Mouse (Mus musculus) limb, embryonic 14.5 days (tissue): ENCODE measurements at regions not wholly inside any gene's neighbourhood (a gene's known extent, or its start where the extent isn't known, plus 50 kb on each side); places are given as distances from the start of the nearest gene placed in this dataset.

Experiments used
- ATAC-seq: fragments of 200-750 bp; cut with Nextera tagmentation; 2 replicates; pipeline ENCODE4 v1.8.0; 2017; ENCODE audit warnings: low read depth, moderate number of reproducible peaks, moderate TSS enrichment; ENCODE audit not compliant: low FRiP score
- DNase-seq: peaks from one replicate; pipeline ENCODE4 v3.0.0-alpha.2; 2015; ENCODE audit warnings: low spot score
- H3K27ac ChIP-seq: fragments of 300-500 bp; sonication (generic); replicated peaks from 2 replicates; pipeline ENCODE4 v1.5.1; 2014; ENCODE audit warnings: low read depth, mild to moderate bottlenecking, low read length, moderate library complexity, mixed read lengths
- H3K27me3 ChIP-seq: fragments of 300-500 bp; sonication (generic); 2 replicates; pipeline ENCODE4 v1.6.1; 2014; ENCODE audit warnings: low read length, mixed read lengths; ENCODE audit not compliant: control insufficient read depth, insufficient read depth
- H3K36me3 ChIP-seq: fragments of 300-500 bp; sonication (generic); 2 replicates; pipeline ENCODE4 v1.6.1; 2014; ENCODE audit warnings: mild to moderate bottlenecking, low read length, moderate library complexity, mixed read lengths; ENCODE audit not compliant: control insufficient read depth, insufficient read depth
- H3K4me1 ChIP-seq: fragments of 300-500 bp; sonication (generic); 2 replicates; pipeline ENCODE4 v1.6.1; 2014; ENCODE audit warnings: antibody characterized with exemption, low read length, mixed read lengths; ENCODE audit not compliant: control insufficient read depth, insufficient read depth
- H3K4me2 ChIP-seq: fragments of 300-500 bp; sonication (generic); replicated peaks from 2 replicates; pipeline ENCODE4 v1.6.1; 2014; ENCODE audit warnings: low read depth, mild to moderate bottlenecking, low read length, moderate library complexity; ENCODE audit not compliant: severe bottlenecking
- H3K4me3 ChIP-seq: fragments of 300-500 bp; sonication (generic); replicated peaks from 2 replicates; pipeline ENCODE4 v1.5.1; 2014; ENCODE audit warnings: low read length
- H3K9ac ChIP-seq: fragments of 300-500 bp; sonication (generic); 2 replicates; pipeline ENCODE4 v1.6.1; 2014; ENCODE audit warnings: mild to moderate bottlenecking, low read depth, low read length, moderate library complexity; ENCODE audit not compliant: severe bottlenecking
- H3K9me3 ChIP-seq: fragments of 300-500 bp; sonication (generic); 2 replicates; pipeline ENCODE4 v1.6.1; 2016; ENCODE audit warnings: low read length; ENCODE audit not compliant: control insufficient read depth
- POLR2A ChIP-seq: fragments of 200-500 bp; IDR thresholded peaks from 2 replicates; pipeline ENCODE4 v1.8.0; 2012; ENCODE audit warnings: inconsistent platforms, mild to moderate bottlenecking, moderate library complexity, borderline replicate concordance; ENCODE audit not compliant: insufficient read depth, insufficient read length; ENCODE audit errors: extremely low read depth
- WGBS: fragments of 180-500 bp; shearing (Covaris S2); extraction: QIAGEN DNeasy Blood & Tissue Kit; methylation state at CpG from one replicate; pipeline ENCODE4 v1.1.7; 2014; 5-methylcytosine and 5-hydroxymethylcytosine counted together

DNA sequence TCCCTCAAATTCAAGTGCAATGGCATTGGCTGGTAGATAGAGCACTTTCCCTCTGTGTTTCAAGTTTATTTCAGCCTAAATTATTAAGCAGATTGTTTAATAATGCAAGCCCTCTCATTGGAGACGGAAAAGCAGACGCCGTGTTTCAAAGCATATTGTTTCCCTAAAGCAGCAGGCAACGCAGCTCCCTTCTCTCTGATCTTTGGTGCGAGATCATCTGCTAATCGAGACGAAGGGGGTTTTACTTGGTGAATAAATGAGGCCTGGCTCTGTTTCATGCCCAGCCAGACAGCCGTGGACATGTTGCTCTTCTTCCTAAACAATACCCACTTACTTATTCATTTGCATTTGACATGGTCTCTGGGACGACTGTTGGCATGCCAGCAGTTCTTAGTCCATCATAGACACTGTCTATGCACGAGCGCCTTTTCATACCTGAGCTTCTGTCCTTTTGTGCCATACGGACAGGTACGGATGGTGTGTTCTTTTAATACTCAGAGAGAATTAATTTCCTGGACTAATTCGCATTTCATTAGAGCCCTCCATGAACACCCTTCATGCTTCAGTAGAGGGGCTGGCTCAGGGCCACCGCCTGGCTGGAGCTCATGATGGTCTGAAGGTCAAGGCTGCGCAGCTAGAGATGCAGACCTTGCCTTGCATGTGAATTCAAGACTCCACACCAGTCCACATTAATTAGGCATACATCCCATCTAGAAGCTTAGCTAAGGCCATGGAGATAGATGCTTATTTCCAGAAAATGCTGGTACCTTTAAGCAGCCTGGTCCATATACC is 276.3 kb upstream of the Zdhhc25 start:
- Histone ChIP-seq H3K4me3 (no peak overlapping the region), H3K36me3 (no peaks in the 10 kb centered on the region), H3K4me1 (no peaks in the 10 kb centered on the region), H3K9me3 (no peaks in the 10 kb centered on the region), H3K4me2 (no peak overlapping the region), H3K9ac (no peak overlapping the region), H3K27me3 (no peaks in the 10 kb centered on the region), H3K27ac (no peak overlapping the region)
- no peak for ATAC-seq
- no peak for TF ChIP-seq POLR2A
- WGBS: 89% methylated on average over 16 of the region's 16 CpGs
- DNase-seq: no peak

DNA sequence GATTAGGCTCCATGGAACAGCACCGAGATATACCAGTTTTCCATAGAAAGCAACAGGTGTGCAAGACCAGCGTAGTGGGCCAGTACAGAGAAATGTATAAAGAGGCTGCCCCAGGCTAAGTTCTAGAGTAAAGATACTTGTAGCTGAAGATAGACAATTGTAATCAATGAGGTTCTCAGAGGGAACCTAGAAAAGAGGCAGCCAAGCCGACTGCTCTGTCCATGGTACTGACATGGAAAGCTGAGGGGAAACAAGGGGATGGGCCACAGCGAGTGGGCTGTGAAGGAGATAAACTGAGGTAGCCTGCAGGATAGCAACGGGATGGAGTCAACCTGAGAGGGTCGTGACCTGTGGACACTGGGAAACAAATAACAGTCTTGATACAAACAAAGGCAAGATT is 275.0 kb upstream of the Zdhhc25 start:
- H3K9ac ChIP-seq: no peak overlapping the region
- H3K4me2 ChIP-seq: no peak overlapping the region
- H3K27ac ChIP-seq: no peak overlapping the region
- no peaks in the 10 kb centered on the region for H3K27me3 ChIP-seq
- no peak for ATAC-seq
- H3K9me3 ChIP-seq: no peaks in the 10 kb centered on the region
- H3K36me3 ChIP-seq: no peaks in the 10 kb centered on the region
- 43% methylated on average over 6 of the region's 6 CpGs for WGBS
- no peaks in the 10 kb centered on the region for H3K4me1 ChIP-seq
- peak; percentile 25 for DNase-seq
- no peak overlapping the region for H3K4me3 ChIP-seq
- TF ChIP-seq POLR2A: no peak

DNA sequence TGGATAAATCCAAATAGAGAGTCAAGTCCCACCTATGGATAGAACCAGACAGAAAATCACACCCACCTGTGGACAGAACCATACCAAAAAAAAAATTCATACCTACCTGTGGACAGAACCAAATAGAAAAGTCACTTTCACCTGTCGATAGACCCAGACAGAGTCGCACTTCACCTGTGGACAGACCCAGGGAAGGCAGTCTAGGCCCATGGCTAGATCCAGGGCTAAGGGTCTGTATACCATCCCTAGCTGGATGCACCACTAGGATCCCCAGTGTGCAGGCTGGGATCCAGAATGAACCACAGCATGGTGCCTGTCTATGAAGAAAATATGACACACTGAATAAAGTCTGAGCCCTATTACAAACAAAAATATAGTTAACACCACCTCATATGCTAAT is 246.9 kb upstream of the Zdhhc25 start:
- TF ChIP-seq POLR2A: no peak
- DNase-seq (no peak), ATAC-seq (no peak)
- H3K27me3 ChIP-seq: no peaks in the 10 kb centered on the region
- H3K27ac ChIP-seq: no peak overlapping the region
- no peak overlapping the region for H3K9ac ChIP-seq
- no peak overlapping the region for H3K4me3 ChIP-seq
- H3K4me1 ChIP-seq: no peaks in the 10 kb centered on the region
- no peak overlapping the region for H3K4me2 ChIP-seq
- 90% methylated on average over 2 of the region's 2 CpGs for WGBS
- no peaks in the 10 kb centered on the region for H3K36me3 ChIP-seq
- H3K9me3 ChIP-seq: no peaks in the 10 kb centered on the region

DNA sequence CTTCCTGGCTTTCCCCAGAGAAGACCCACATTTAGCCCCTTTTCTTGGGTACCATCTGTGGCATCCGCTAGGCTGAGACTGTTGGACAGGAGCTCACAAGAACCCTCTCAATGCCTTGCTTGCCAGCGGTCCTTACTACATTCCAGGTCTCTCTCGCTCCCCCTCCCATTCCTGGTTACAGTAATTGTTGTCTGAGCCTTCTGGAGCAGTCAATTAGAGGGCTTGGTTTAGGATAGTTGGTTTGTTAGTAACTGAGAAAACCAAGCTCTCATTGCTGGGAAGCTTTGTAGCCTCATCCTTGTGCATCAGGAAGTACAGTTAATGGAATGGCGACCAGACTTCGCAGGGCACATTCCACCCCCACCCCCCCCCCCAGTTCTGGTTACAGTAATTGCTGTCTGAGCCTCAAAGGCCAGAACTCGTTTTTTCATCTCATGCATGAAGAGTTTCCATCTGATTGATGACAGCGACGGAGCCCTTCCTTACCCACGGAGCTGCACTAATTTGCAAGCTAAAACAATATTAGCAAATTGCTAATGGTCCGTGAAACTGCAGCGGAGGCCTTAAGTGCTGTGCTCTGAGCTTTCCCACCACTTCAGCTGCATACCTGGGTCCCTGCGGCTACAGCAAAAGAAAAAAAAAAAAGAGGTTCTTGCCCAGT is 239.6 kb upstream of the Zdhhc25 start:
- TF ChIP-seq POLR2A: no peak
- H3K4me1 ChIP-seq: no peaks in the 10 kb centered on the region
- 37% methylated on average over 12 of the region's 12 CpGs for WGBS
- H3K9ac ChIP-seq: no peak overlapping the region
- no peaks in the 10 kb centered on the region for H3K27me3 ChIP-seq
- H3K27ac ChIP-seq: no peak overlapping the region
- H3K36me3 ChIP-seq: no peaks in the 10 kb centered on the region
- DNase-seq (no peak), ATAC-seq (no peak)
- H3K4me3 ChIP-seq: no peak overlapping the region
- H3K4me2 ChIP-seq: no peak overlapping the region
- H3K9me3 ChIP-seq: no peaks in the 10 kb centered on the region

DNA sequence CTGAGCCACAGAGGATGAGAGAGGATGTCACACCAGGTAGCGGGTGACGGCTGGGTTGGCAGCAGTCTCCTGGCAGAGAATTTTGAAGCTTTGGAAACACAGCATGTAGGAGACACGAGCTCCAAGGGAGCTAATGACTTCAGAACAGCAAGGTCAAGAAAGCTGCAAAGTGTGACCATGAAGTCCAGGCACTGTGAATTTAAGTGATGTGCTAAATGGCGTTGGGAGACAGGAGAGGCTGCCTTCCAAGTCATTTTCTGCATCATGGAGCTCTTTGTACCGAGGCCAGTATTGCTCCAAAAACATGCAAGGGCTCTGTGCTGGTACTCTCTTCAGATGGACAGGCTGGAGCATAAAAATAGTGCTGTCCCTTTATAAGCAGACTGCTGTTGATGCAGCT is 238.8 kb upstream of the Zdhhc25 start:
- Histone ChIP-seq H3K4me3 (no peak overlapping the region), H3K27ac (no peak overlapping the region), H3K36me3 (no peaks in the 10 kb centered on the region), H3K27me3 (no peaks in the 10 kb centered on the region), H3K4me1 (no peaks in the 10 kb centered on the region), H3K4me2 (no peak overlapping the region), H3K9ac (no peak overlapping the region), H3K9me3 (no peaks in the 10 kb centered on the region)
- TF ChIP-seq POLR2A: no peak
- WGBS: 61% methylated on average over 5 of the region's 5 CpGs
- DNase-seq: no peak
- no peak for ATAC-seq
